Mouse (Mus musculus): ENCODE data around the gene Paqr7.

The Paqr7 gene

DNA sequence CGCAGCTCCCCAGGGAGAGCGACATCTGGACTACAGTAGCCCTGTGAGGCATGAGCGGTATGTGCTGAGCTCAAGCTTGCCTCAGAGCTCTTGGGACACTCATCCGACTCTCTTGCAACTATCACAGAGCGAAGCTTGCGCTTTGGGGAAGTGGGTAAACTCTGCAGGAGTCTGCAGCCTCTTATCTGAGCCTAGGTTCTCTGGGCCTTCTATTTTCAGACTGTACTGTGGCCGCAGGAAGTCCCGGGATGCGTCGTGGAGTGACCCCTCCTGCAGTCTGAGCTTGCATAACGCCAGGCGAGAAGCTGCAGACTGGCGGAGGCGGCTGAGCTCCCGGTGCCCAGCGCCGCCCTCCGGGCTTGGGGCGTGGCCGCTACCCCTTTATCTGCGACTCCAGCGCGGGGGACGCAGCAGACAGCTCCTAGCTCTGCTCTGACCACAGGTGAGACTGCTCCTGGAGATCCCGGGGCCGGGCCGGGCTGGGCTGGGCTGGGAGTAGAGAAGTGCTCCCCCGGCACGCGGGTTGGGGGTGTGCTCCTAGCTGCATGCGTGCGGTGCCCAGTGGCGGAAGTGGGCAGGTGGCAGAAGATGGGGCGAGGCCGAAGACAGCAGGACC is at the start of gene Paqr7:
Paqr7 (plus strand) TSS at position 103 of the 616 bp plus-strand sequence.
- DNase-seq (ENCODE audit: low read depth, low spot score) = no peak

DNA sequence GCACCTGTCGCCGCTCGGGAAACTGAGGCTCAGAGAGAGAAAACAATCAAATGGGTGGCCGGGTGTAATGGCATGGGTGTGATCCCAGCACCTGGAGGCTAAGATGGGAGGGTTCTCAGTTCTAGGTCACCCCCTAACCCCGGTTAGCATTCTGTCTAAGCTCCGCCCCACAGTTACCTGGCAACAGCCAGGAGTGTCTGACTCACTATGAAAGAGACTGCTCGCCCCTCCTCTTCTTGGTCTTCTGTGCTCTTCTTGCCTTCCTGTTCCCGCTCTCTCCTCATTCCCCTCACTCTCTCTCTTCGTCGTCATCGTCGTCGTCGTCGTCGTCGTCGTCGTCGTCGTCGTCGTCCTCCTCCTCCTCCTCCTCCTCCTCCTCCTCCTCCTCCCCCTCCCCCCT is 48.5 kb upstream of the Paqr7 start:
- DNase-seq (ENCODE audit: low read depth, low spot score) = no peak

DNA sequence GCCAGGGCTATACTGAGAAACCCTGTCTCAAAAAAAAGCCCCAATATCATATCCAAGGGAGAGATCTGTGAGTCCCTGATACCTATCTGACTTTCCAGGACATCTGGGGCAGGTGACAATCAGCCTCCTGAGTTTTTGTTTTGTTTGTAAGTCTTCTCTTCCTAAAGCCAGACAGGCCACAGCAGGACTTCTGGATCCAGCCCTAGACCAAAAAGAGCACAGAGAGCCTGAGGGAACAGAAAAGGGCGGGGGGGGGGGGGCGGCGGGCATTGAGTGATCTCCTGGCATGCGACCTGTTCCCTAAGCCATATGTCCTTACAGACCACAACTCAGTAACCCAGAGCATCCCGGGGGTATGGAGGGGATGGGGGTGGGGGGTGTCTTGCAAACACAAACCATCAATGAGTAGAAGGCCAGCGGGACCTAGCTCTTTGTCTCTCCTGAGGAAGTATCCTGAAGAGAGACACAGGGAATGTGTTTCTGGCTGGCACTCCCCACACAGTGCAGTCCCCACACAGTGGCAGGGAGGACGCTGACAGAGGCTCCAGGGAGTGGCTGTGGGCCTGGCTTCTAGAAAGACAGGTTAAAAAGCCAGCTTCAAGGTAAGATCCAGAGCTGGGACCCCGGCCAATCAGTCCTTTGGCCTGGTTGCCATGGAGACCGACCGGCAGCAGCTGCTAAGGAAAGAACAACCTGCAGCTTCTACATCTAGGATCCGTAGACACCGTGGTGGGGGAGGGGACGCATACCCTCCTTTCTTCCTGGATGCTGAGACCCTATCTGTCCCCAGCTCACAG is 46.7 kb upstream of the Paqr7 start:
- DNase-seq (ENCODE audit: low read depth, low spot score) = no peak

DNA sequence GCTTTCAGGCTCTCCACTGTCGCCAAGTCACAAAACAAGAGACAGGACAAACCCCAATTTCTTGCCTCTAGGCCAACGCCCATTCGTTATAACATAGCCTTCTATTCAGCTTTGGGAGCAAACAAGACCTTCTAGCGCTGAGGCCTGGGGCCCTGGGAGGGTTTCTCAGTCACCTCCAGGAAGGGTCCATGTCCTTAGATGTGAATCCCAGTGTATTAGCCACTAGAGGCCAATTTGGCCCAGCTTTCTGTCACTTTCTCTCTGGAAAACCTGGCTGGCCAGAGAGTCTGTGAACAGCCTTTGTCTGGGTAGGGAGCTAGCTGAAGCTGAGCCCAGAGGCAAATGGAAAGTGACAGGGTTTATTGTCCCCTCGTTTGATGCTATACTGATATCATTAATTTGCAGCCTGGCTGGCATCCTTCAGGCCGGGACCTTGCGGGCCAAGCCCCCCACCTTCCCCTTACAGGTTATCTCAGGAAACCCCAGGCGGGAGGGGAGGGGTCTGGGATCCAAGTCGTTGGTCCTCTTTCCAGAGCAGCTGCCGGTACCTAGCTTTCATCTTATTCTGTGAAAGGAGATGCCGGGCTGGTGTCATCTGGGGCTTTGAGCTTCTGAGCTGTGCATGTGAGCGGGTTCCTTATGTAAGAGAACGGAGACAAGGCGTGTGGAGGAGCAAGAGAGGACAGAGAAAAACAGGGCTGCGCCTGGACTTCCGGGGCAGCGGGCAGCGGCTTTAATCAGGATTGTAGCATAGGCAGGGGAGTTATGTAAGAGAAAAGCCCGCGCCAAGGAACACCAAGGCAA is 45.9 kb upstream of the Paqr7 start:
- DNase-seq (ENCODE audit: low read depth, low spot score) = no peak

DNA sequence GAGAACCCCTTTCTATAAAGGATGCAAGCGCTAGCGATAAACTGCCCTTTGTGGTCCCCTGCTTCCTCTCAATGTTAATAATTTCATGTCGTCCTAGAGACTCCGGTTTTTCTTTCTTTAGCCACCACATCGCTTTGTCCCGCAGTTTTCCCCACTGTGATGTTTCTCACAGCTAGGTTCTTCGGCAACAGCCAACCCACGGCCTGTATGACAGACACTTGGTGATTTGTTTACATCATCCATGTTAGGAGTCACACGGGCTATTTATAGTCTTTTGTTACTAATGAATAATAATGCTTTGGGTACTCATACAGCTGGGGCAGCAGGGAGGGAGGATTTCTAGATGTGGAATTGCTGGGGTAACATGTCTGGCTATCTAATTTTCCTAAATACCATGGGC is 45.0 kb upstream of the Paqr7 start:
- no peak for DNase-seq (ENCODE audit: low read depth, low spot score)

DNA sequence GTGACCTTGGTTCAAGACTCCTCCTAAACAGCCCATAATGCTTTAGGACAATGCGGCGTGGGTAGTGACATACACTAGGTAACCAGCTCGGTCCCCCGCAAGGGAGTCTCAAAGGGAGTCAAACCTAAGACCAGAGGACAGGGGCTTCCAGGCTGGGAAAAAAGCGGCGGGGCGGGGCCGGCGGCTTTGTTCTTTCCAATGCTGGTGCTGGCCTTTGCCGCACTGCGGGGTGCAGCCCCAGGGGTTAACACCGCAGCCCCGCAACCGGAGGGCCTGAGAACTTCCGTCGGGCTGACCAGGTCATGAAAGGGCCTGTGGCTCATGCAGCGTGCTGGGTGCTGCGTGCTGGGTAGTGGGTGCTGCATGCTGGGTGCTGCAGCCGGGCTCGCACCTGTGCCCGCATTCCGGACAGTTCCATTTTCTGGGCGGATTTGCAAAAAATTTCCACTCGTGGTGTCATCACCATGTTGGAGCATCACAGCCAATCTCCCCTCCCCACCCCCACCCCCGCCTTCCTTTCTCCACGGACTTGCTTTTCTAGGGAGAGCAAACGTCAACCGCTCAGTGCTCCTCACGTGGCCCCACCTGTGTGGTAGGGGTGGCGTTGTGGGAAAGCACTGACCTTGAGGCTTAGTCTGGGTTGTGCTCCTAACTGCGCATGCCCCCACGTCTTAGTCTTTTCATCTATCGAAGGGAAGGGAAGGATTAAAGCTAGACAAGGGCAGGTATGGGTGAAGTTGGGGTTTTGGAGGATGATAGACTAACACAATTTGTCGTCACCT is 42.7 kb upstream of the Paqr7 start:
- DNase-seq (ENCODE audit: low read depth, low spot score) = no peak

DNA sequence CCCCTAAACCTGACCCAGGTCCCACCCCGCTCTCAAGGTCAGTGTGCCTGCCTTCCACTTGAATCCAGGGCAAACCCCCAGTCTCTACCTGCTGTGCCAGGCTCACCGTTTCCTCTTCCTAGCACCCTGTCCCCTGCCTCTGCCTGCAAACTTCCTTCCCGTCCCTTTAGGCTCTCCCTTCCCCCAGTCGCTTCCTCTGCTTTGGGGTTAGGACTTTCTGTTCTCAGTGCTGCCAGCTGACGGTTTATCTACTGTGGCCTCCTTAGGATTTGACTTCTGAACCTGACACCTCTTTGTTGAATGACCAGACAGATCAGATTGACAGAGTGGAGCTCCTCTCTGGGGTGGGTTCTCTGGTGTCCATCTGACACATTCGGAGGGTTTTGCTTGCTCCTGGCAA is 41.2 kb upstream of the Paqr7 start:
- no peak for DNase-seq (ENCODE audit: low read depth, low spot score)

DNA sequence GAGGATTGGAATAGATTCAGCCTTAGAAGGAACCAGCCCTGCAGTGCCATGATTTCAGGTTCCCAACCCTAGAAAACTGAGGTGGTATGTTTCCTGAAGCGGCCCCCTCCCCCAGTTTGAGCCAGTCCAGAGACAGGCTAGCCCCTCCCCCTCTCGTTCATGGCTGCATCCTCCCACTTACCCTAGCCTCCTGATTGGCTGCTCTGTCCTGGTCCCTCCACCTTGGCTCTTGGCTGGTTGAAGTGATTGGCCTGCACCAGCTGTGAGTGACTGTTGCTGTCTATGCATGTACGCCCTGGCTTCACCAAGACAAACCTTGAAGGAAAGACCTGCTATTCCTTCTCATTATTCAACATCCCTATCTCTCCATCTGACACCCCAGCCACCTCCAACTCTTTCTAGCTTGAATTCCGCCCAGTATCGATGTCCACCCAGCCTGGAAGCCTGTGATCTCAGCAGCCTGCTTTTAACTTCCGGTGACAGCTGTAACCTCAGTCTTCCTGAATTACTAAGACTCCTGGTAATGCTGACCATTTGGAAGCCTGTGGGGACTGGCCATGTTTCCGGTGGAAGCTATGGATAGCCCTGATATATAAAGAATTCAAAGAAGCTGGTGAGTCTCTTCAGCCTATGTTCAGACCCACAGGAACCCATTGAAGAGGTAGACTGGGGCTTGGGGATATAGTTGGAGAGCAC is 39.2 kb upstream of the Paqr7 start:
- DNase-seq (ENCODE audit: low read depth, low spot score) = no peak

DNA sequence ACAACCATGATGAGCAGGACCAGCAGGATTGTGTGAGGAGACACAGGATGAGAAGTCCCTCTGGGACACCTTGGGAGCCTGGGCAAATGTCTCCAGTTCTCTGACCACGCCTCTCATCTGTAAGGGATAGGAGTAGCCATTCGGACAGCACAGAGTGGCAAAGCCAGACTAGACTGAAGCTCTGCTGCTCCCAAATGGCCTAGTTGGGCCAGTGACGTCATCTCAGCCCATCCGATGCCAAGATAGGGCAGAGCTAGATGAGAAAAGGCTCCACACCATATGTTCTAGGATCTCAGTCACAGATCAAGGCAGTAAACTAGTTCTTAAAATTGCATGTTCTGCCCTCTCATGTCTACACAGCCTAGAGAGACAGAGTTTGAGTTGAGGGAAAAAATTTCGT is 37.6 kb upstream of the Paqr7 start:
- DNase-seq (ENCODE audit: low read depth, low spot score) = no peak

DNA sequence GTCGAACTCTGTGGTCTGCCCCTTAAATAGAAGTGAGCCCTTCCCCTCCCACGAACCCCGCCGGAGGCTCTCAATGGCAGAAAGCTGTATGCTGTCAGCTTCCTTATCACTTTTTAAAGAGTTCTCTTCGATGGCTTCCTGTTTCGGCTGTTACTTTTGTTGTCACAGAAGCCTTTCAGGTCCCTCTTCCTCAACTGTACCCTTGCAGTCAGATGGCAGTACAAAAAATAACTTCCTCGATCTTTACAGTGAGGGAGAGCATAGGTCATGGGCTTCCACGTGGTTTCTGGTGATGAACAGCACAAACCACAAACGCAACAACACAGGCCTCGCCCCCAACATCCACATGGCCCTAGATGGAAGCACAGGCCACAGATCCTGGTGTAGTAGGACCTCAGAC is 36.2 kb upstream of the Paqr7 start:
- DNase-seq (ENCODE audit: low read depth, low spot score) = no peak

DNA sequence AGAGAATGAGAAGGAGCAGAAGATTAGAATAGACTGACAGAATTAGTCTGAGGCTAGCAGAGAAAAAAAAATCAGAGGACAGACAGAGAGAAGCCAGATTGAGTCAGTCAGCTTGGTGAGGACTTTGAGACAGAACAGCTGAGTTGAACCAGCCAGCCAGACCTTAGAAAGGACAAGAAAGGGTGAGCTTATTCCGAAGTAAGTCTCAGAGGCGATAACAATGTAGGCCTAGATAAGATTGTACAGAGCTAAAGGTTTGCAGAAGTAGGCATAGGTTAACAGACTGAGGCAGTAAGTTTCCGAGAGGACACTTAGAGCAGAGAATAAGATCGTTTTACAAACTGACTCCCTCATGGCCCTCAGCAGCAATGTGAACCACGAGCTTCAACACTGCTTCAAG is 35.2 kb upstream of the Paqr7 start:
- no peak for DNase-seq (ENCODE audit: low read depth, low spot score)

DNA sequence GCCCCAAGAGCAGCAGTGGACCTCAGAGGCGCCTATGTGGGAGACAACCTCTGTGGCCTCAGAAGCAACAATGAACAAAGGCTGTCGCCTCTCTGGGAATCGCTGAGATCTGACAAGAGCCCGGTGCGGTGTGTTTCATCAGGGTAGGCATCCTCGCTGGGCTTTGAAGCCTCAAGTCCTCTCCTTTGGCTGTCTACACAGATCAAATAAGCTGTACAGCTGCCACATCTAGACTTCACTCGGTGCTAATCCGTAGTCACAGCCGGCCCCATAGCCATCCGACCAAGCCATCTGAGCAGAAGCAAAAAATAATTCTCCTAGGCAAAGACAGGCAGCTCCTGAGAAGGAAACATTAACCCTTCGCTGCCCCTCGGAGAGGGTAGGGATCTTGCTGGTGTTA is 30.7 kb upstream of the Paqr7 start:
- no peak for DNase-seq (ENCODE audit: low read depth, low spot score)

DNA sequence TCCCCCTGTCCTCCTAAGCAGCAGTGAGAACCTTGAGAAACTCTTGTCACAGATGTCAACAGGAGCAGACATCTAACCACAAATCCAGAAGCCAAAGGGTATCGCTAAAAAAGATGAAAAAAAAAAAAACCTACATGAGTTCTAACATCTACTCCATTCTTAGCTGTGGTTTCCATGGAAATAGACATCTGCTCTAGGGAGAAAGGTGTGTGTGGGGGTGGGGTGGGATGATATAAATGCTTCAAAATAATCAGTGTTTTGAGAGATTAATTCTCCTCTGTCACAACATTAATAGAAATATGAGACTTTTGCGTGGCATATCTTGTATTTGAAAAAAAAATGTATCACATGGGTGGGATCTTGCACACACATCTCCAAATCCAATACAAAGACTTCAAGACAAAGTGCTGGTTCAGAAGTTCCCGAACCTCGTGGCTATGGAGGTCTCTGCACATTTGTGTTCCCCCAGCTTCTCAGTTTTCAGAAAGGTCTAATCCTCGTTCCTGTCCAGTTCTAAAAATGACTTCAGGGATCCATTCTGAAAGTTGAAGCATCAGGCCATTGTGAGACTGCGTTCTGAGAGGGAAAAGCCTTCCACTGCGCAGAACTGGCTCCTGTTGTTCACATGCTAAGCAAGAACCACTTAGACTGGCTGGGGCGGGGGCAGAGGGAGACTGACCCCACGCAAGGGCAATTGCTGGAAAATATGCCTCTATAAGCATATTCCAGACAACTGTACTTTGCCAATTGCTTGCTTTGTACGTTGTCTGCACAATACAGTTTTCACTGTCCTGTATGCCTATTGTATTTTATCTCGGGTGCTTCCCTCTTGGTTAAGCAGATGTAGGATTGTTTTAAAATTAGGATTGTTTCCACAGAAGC is 29.9 kb upstream of the Paqr7 start:
- DNase-seq (ENCODE audit: low read depth, low spot score) = no peak

DNA sequence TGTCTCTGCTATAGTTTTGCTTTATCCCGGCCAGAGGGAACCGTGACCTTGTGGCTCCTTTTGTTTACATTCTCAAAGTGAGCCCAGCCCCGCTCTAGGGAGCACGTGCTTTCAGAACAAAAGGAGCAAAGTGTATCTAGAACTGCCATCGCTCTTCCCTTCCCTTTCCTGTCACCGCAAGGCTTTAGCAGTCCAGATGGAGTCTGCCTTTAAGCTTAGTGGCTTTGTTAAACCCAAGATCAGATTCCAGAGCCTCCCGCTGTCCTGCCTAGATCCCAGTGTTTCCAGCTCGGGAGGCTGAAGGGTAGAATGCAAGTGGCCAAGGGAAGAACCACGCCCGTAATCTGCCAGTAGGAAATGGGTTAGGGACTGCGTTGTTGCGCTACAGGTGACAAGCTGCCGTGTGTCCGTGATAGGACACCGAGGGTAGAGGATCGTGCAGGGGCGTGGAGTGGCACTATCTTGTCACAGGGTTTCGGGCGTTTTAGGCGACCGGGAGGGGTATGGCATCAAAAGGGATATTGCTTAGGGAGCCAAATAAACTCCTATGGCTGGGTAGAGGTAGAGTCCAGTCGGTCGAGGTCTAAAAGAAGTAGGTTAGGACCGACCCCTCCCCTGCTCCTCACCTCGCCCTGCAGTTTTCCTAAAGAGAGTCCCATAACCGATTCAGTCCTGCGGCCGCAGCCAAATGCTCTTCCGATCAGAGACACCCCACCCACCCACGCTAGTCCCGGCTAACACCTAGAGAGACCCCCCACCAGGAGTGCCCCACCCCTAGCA is 28.9 kb upstream of the Paqr7 start:
- DNase-seq (ENCODE audit: low read depth, low spot score) = no peak

DNA sequence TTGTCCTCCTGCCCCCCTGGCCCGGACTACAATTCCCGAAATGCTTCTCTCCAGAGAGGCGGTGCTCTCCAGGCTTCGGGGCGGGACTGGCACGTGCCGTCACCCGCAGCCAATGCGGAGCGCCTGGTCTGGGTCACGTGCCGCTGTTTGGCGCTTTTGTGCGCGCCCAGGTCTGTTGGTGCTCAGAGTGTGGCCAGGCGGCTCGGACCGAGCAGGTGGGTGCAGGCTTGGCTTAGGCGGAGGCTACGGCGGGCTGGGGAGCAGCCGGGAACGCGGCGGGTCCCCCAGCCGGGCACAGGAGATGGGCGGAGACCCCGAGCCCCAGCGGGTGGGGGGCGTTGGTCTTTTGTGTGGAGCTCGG is 28.3 kb upstream of the Paqr7 start, which contains the start of gene Stmn1:
Stmn1 (plus strand) TSS at position 106 of the 361 bp plus-strand sequence.
- peak; percentile 85 for DNase-seq (ENCODE audit: low read depth, low spot score)

DNA sequence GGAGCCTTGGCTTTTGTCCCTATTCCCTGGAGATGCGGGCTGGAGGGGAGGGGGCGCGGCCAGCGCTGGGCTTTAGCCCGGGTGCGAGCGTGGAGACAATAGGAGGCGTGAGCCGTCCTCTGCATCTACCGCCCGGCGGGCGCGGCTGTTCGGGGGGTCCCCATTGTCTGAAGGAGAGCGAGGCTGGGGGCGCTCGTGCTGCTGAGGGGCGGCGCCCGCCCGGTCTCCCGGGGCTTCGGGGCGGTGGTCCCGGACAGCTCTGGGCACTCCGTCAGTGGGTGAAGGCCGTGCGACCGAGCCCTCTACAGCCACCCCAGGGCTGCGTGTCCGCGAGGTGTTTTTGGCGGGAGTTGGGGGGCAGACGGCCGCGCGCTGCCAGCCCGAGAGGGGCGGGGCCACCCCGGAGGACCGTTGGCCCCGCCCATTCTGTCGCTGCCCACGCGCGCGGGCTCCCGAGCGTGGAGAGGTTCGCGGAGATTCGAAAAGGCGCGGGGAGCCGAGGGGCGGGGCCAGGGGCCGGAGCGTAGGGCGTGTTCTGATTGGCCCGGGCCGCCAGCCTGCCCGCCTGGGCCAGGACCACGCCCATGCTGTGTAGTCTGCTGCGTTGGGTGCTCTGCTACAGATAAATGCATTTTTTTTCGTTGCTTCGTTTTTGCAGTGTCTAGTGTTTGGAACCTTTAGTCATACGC is 27.8 kb upstream of the Paqr7 start:
- DNase-seq (ENCODE audit: low read depth, low spot score) = peak; percentile 93

DNA sequence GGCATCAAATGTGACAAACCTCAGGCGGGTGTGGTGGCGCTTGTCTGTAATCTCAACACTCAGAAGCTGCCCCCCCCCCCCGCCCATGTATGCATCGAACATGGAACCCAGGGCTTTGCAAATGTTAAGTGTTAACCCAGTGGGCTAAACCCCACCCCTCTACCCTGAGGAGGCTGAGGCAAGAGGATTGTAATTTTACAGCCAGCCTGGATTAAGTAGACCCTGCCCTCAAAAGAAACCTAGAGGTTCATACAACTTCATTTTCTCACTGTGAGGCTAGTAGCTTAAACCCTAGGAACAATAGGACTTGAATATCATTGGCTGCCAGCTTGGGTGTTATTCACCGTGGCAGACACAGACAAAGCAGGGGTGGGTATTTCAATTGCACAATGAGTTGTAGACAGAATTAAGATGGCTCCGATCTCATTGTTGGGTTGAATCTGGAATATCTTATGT is 27.1 kb upstream of the Paqr7 start:
- no peak for DNase-seq (ENCODE audit: low read depth, low spot score)

DNA sequence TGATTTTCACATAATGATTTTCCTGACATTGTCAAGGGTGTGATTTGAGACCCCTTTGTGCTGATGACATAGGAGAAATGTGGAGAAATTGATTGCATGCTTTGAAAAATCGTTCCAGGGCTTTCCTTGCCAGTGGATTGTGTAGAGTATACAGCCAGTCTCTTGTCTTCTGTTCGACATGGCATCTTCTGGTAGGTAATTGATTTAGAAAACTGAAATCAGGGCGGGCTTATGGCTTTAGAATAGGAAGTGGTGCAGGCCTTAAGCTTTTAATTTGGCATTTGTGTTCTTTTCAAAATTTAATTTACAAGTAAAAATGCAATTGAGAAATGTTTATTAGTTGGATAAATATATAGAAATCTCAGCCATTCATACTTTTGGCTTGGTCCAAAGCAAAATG is 26.5 kb upstream of the Paqr7 start:
- DNase-seq (ENCODE audit: low read depth, low spot score) = no peak

DNA sequence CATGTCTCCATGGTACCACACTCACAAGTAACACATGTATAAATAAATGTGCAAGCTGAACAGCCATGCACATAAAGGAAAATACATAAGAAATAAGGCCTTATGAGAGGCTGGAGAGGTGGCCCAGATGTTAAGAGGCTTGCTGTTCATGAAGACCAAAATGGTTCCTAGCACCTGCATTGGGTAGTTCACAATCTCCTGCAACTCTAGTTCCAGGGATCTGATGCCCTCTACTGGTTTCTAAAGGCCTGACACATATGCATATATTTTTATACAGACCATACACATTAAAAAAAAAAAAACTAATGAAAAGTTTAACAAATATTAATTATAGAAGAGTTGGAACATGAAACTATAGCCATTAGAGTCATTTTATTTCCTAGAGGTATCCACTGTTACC is 25.0 kb upstream of the Paqr7 start:
- DNase-seq (ENCODE audit: low read depth, low spot score) = no peak

All from c-Kit-negative CD71-positive TER-119-positive erythroid progenitor cells, embryonic 14.5 days (primary cell).